Mouse (Mus musculus): ENCODE measurements around the gene Tef. TPM values are rescaled to one million over a fixed set of nuclear protein-coding genes. Genes with fewer than 3 reads are reported as not detected.

Tef gene
- polyA plus RNA-seq, 1 experiment from 2014 or later: 6.2 TPM

- 74% methylated on average over 4 of the region's 4 CpGs for WGBS (ENCODE audit: insufficient replicate concordance)
- no peak overlapping the region for H3K4me2 ChIP-seq
- no peak overlapping the region for H3K4me3 ChIP-seq (replicated peaks)
- no peak for ATAC-seq (ENCODE audit: insufficient read depth)
- no peak overlapping the region for H3K27ac ChIP-seq (replicated peaks)
- H3K4me1 ChIP-seq (replicated peaks): peaks cover 23% of the 10 kb centered on the region
- peaks cover 2% of the 10 kb centered on the region; the same call in 1 of the 2 replicates for H3K36me3 ChIP-seq (replicated peaks)
- no peaks in the 10 kb centered on the region for H3K9me3 ChIP-seq (replicated peaks)
- H3K9ac ChIP-seq: no peak overlapping the region
- no peaks in the 10 kb centered on the region for H3K27me3 ChIP-seq
These were observed 3.8 kb upstream of the Tef start for GRCm38 (mm10) chr15:81798421-81798820.

- Histone ChIP-seq H3K4me1 (replicated peaks) (peaks cover 35% of the 10 kb centered on the region), H3K36me3 (replicated peaks) (no peaks in the 10 kb centered on the region), H3K4me2 (no peak overlapping the region), H3K27ac (replicated peaks) (no peak overlapping the region), H3K27me3 (no peaks in the 10 kb centered on the region), H3K9me3 (replicated peaks) (no peaks in the 10 kb centered on the region), H3K9ac (no peak overlapping the region), H3K4me3 (replicated peaks) (no peak overlapping the region)
- 62% methylated on average over 3 of the region's 3 CpGs for WGBS (ENCODE audit: insufficient replicate concordance)
- no peak for ATAC-seq (ENCODE audit: insufficient read depth)
These were observed 1.8 kb upstream of the Tef start for GRCm38 (mm10) chr15:81800391-81800790.

GRCm38 (mm10) chr15:81802941-81803351, 725 bp downstream of the Tef start:
- no peaks in the 10 kb centered on the region for H3K27me3 ChIP-seq
- peak overlapping the region; percentile 37 for H3K9ac ChIP-seq
- peak overlapping the region; percentile 80 for H3K4me2 ChIP-seq
- H3K9me3 ChIP-seq (replicated peaks): no peaks in the 10 kb centered on the region
- WGBS (ENCODE audit: insufficient replicate concordance): 15% methylated on average over 8 of the region's 8 CpGs
- ATAC-seq (ENCODE audit: insufficient read depth): peak; percentile 8
- H3K27ac ChIP-seq (replicated peaks): peak overlapping the region; percentile 65
- H3K4me3 ChIP-seq (replicated peaks): peak overlapping the region; percentile 48
- no peaks in the 10 kb centered on the region for H3K36me3 ChIP-seq (replicated peaks)
- H3K4me1 ChIP-seq (replicated peaks): peaks cover 35% of the 10 kb centered on the region

GRCm38 (mm10) chr15:81803425-81803951, 1.3 kb downstream of the Tef start:
- peaks cover 35% of the 10 kb centered on the region for H3K4me1 ChIP-seq (replicated peaks)
- H3K36me3 ChIP-seq (replicated peaks): no peaks in the 10 kb centered on the region
- ATAC-seq (ENCODE audit: insufficient read depth): peak; percentile 10; the same call in 1 of the 2 replicates

GRCm38 (mm10) chr15:81804172-81804571, 2.0 kb downstream of the Tef start:
- Histone ChIP-seq H3K36me3 (replicated peaks) (no peaks in the 10 kb centered on the region), H3K9me3 (replicated peaks) (no peaks in the 10 kb centered on the region), H3K9ac (no peak overlapping the region), H3K4me1 (replicated peaks) (peaks cover 41% of the 10 kb centered on the region), H3K27ac (replicated peaks) (no peak overlapping the region), H3K27me3 (no peaks in the 10 kb centered on the region), H3K4me3 (replicated peaks) (no peak overlapping the region), H3K4me2 (no peak overlapping the region)
- no peak for ATAC-seq (ENCODE audit: insufficient read depth)
- WGBS (ENCODE audit: insufficient replicate concordance): 60% methylated on average over 1 of the region's 1 CpGs

More at GRCm38 (mm10) chr15:81803425-81803951, 1.3 kb downstream of the Tef start:
- WGBS (ENCODE audit: insufficient replicate concordance): 19% methylated on average over 4 of the region's 4 CpGs
- Histone ChIP-seq H3K27me3 (no peaks in the 10 kb centered on the region), H3K4me2 (peak overlapping the region; percentile 80), H3K4me3 (replicated peaks) (no peak overlapping the region), H3K9me3 (replicated peaks) (no peaks in the 10 kb centered on the region), H3K9ac (peak overlapping the region; percentile 37; the same call in 1 of the 2 replicates), H3K27ac (replicated peaks) (no peak overlapping the region)

GRCm38 (mm10) chr15:81804883-81805282, 2.7 kb downstream of the Tef start:
- Histone ChIP-seq H3K36me3 (replicated peaks) (no peaks in the 10 kb centered on the region), H3K4me1 (replicated peaks) (peaks cover 46% of the 10 kb centered on the region), H3K27me3 (no peaks in the 10 kb centered on the region), H3K9me3 (replicated peaks) (no peaks in the 10 kb centered on the region), H3K4me2 (no peak overlapping the region), H3K27ac (replicated peaks) (no peak overlapping the region), H3K9ac (no peak overlapping the region), H3K4me3 (replicated peaks) (no peak overlapping the region)
- 54% methylated on average over 3 of the region's 3 CpGs for WGBS (ENCODE audit: insufficient replicate concordance)
- no peak for ATAC-seq (ENCODE audit: insufficient read depth)

- Histone ChIP-seq H3K4me3 (replicated peaks) (no peak overlapping the region), H3K4me2 (no peak overlapping the region), H3K9ac (no peak overlapping the region), H3K4me1 (replicated peaks) (peaks cover 54% of the 10 kb centered on the region), H3K36me3 (replicated peaks) (no peaks in the 10 kb centered on the region), H3K27ac (replicated peaks) (no peak overlapping the region), H3K9me3 (replicated peaks) (no peaks in the 10 kb centered on the region), H3K27me3 (no peaks in the 10 kb centered on the region)
- 64% methylated on average over 6 of the region's 6 CpGs for WGBS (ENCODE audit: insufficient replicate concordance)
- no peak for ATAC-seq (ENCODE audit: insufficient read depth)
These were observed 3.4 kb downstream of the Tef start for GRCm38 (mm10) chr15:81805624-81806023.

- no peak for ATAC-seq (ENCODE audit: insufficient read depth)
- Histone ChIP-seq H3K9me3 (replicated peaks) (no peaks in the 10 kb centered on the region), H3K4me2 (no peak overlapping the region), H3K4me1 (replicated peaks) (peaks cover 54% of the 10 kb centered on the region), H3K36me3 (replicated peaks) (no peaks in the 10 kb centered on the region), H3K4me3 (replicated peaks) (no peak overlapping the region), H3K27ac (replicated peaks) (no peak overlapping the region), H3K27me3 (no peaks in the 10 kb centered on the region), H3K9ac (no peak overlapping the region)
- 62% methylated on average over 4 of the region's 4 CpGs for WGBS (ENCODE audit: insufficient replicate concordance)
These were observed 4.6 kb downstream of the Tef start for GRCm38 (mm10) chr15:81806621-81807404.

GRCm38 (mm10) chr15:81808799-81809198, 6.6 kb downstream of the Tef start:
- no peak overlapping the region for H3K27ac ChIP-seq (replicated peaks)
- WGBS (ENCODE audit: insufficient replicate concordance): 69% methylated on average over 2 of the region's 2 CpGs
- H3K27me3 ChIP-seq: no peaks in the 10 kb centered on the region

GRCm38 (mm10) chr15:81809550-81809949, 7.3 kb downstream of the Tef start:
- no peak for ATAC-seq (ENCODE audit: insufficient read depth)
- Histone ChIP-seq H3K36me3 (replicated peaks) (no peaks in the 10 kb centered on the region), H3K9ac (no peak overlapping the region), H3K4me2 (peak overlapping the region; percentile 99), H3K4me3 (replicated peaks) (no peak overlapping the region), H3K27me3 (no peaks in the 10 kb centered on the region), H3K9me3 (replicated peaks) (no peaks in the 10 kb centered on the region), H3K4me1 (replicated peaks) (peaks cover 50% of the 10 kb centered on the region), H3K27ac (replicated peaks) (no peak overlapping the region)
- 27% methylated on average over 1 of the region's 1 CpGs for WGBS (ENCODE audit: insufficient replicate concordance)

More at GRCm38 (mm10) chr15:81808799-81809198, 6.6 kb downstream of the Tef start:
- H3K36me3 ChIP-seq (replicated peaks): no peaks in the 10 kb centered on the region
- H3K9ac ChIP-seq: no peak overlapping the region
- no peak for ATAC-seq (ENCODE audit: insufficient read depth)
- peaks cover 52% of the 10 kb centered on the region for H3K4me1 ChIP-seq (replicated peaks)
- H3K4me3 ChIP-seq (replicated peaks): no peak overlapping the region
- no peak overlapping the region for H3K4me2 ChIP-seq
- no peaks in the 10 kb centered on the region for H3K9me3 ChIP-seq (replicated peaks)

GRCm38 (mm10) chr15:81810150-81810549, 7.9 kb downstream of the Tef start:
- H3K9me3 ChIP-seq (replicated peaks): no peaks in the 10 kb centered on the region
- WGBS (ENCODE audit: insufficient replicate concordance): 2% methylated on average over 10 of the region's 10 CpGs
- H3K9ac ChIP-seq: peak overlapping the region; percentile 55; the same call in 1 of the 2 replicates
- ATAC-seq (ENCODE audit: insufficient read depth): no peak
- peak overlapping the region; percentile 77 for H3K4me3 ChIP-seq (replicated peaks)
- peak overlapping the region; percentile 99 for H3K4me2 ChIP-seq
- no peaks in the 10 kb centered on the region for H3K27me3 ChIP-seq
- peaks cover 50% of the 10 kb centered on the region for H3K4me1 ChIP-seq (replicated peaks)
- peak overlapping the region; percentile 73 for H3K27ac ChIP-seq (replicated peaks)
- peaks cover 3% of the 10 kb centered on the region; the same call in 1 of the 2 replicates for H3K36me3 ChIP-seq (replicated peaks)

Data from liver, embryonic 15.5 days (tissue).